39 mouse cellular contexts compared by ENCODE assay signal in the genomic region with DNA sequence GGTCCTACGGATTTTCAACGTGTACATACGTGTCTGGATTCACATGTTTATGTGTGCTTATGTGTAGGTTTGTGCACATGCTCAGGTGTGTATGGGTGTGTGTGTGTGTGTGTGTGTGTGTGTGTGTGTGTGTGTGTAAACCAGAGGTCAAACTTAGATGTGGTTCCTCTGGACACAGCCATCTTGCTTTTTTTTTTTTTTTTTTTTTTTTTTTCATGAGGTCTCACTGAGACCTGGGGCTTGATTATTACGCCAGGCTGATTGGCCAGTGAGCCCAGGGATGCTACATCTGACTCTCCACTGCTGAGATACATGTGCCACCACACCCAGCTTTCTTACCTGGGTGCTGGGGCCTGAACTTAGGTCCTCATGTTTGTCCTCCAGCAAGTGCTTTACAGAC. TPM values are rescaled to one million over a fixed set of nuclear protein-coding genes. Genes with fewer than 3 reads are reported as not detected.
"Had no signal": no experiment of that assay in that cellular context is flagged by ENCODE, and none has a peak within 500 bp of the region (broad histone marks: within the 10 kb centered on the region; RNA-seq: fewer than 3 reads in every experiment).

No protein-coding gene starts in this region.

- H3K27ac ChIP-seq: gastrocnemius, adult 2 months; heart, embryonic 10.5 days; hindbrain, embryonic 10.5 days; hindbrain, embryonic 12.5 days; hindbrain, embryonic 14.5 days; intestine, embryonic 15.5 days; layer of hippocampus, adult 2 months; limb, embryonic 13.5 days; limb, embryonic 15.5 days had no signal

- H3K4me2 ChIP-seq: heart, embryonic 12.5 days; hindbrain, embryonic 12.5 days; hindbrain, embryonic 14.5 days; intestine, embryonic 15.5 days; limb, embryonic 13.5 days; limb, embryonic 15.5 days had no signal

- DNase-seq: gastrocnemius, adult 2 months; gastrocnemius, postnatal 10 days; gastrocnemius, postnatal 25 days; heart, adult 18-20 months; heart, postnatal 10 days; heart, postnatal 4 days; kidney, adult 18-20 months; kidney, adult 8-10 months; kidney, postnatal 10 days; kidney, postnatal 25 days; kidney, postnatal 4 days; left cerebral cortex, postnatal 4 days had no signal

- H3K4me3 ChIP-seq: gastrocnemius, adult 2 months; heart, embryonic 10.5 days; heart, embryonic 12.5 days; hindbrain, embryonic 10.5 days; hindbrain, embryonic 12.5 days; intestine, embryonic 15.5 days; layer of hippocampus, adult 2 months; limb, embryonic 13.5 days; limb, embryonic 15.5 days had no signal

- H3K4me1 ChIP-seq: heart, embryonic 12.5 days; hindbrain, embryonic 10.5 days; hindbrain, embryonic 12.5 days; intestine, embryonic 15.5 days; limb, embryonic 13.5 days; limb, embryonic 15.5 days had no signal

- H3K9ac ChIP-seq: heart, embryonic 12.5 days; hindbrain, embryonic 12.5 days; hindbrain, embryonic 14.5 days; intestine, embryonic 15.5 days; limb, embryonic 13.5 days; limb, embryonic 15.5 days had no signal

- H3K27me3 ChIP-seq: heart, embryonic 12.5 days; hindbrain, embryonic 12.5 days; intestine, embryonic 15.5 days; limb, embryonic 13.5 days; limb, embryonic 15.5 days had no signal

- H3K9me3 ChIP-seq: heart, embryonic 10.5 days; hindbrain, embryonic 10.5 days; hindbrain, embryonic 12.5 days; intestine, embryonic 15.5 days; limb, embryonic 15.5 days had no signal

- H3K36me3 ChIP-seq: heart, embryonic 10.5 days; heart, embryonic 12.5 days; hindbrain, embryonic 10.5 days; hindbrain, embryonic 12.5 days; intestine, embryonic 15.5 days; limb, embryonic 13.5 days; limb, embryonic 15.5 days had no signal

RNA-seq across cellular contexts. Expression of a gene that starts 22.9 kb away (rescaled TPM):
- total RNA-seq: gastrocnemius, adult 2 months; gastrocnemius, postnatal 25 days; granulocyte monocyte progenitor cell, adult 5-6 weeks; heart, adult 8-10 months; heart, postnatal 10 days; heart, postnatal 25 days; liver, adult 2 months had no signal
- polyA plus RNA-seq: heart, embryonic 12.5 days; heart, embryonic 14.5 days; kidney, embryonic 14.5 days; limb, embryonic 15.5 days; liver, adult 2 months had no signal

RNA-seq across cellular contexts. Expression of a gene that starts 24.5 kb away (rescaled TPM):
- total RNA-seq: gastrocnemius, adult 2 months; gastrocnemius, postnatal 10 days; gastrocnemius, postnatal 25 days; granulocyte monocyte progenitor cell, adult 5-6 weeks; heart, adult 18-20 months; heart, adult 8-10 months; heart, postnatal 10 days; heart, postnatal 25 days; heart, postnatal 4 days; layer of hippocampus, adult 2 months; layer of hippocampus, postnatal 10 days; layer of hippocampus, postnatal 25 days; left cerebral cortex, adult 18-20 months; left cerebral cortex, postnatal 10 days; left cerebral cortex, postnatal 25 days; left cerebral cortex, postnatal 4 days had no signal
- polyA plus RNA-seq: frontal cortex, adult 2 months; heart, embryonic 12.5 days; heart, embryonic 14.5 days; hindbrain, embryonic 10.5 days; hindbrain, embryonic 12.5 days; hindbrain, embryonic 14.5 days; hindbrain, embryonic 16.5 days; inflammation-experienced regulatory T-cells, adult 6 months; limb, embryonic 11.5 days; limb, embryonic 13.5 days; limb, embryonic 15.5 days had no signal

RNA-seq across cellular contexts. Expression of a gene that starts 27.8 kb away (rescaled TPM):
- total RNA-seq: gastrocnemius, adult 2 months; gastrocnemius, postnatal 10 days; gastrocnemius, postnatal 25 days; gastrocnemius, postnatal 4 days; granulocyte monocyte progenitor cell, adult 5-6 weeks; heart, adult 8-10 months; heart, postnatal 10 days; heart, postnatal 25 days; layer of hippocampus, adult 2 months; layer of hippocampus, postnatal 10 days; left cerebral cortex, adult 18-20 months; left cerebral cortex, adult 8-10 months; left cerebral cortex, postnatal 10 days; left cerebral cortex, postnatal 4 days; liver, adult 2 months had no signal
- polyA plus RNA-seq: frontal cortex, adult 2 months; hindbrain, embryonic 10.5 days; hindbrain, embryonic 12.5 days; hindbrain, embryonic 14.5 days; hindbrain, embryonic 16.5 days; inflammation-experienced regulatory T-cells, adult 6 months; kidney, embryonic 14.5 days; kidney, embryonic 16.5 days; limb, embryonic 11.5 days; limb, embryonic 13.5 days; liver, adult 2 months had no signal

RNA-seq across cellular contexts. Expression of a gene that starts 42.9 kb away (rescaled TPM):
- total RNA-seq: granulocyte monocyte progenitor cell, adult 5-6 weeks had no signal
